Mouse (Mus musculus) testis, adult 2 months (tissue): Measurements from ENCODE around the gene Dmrtc2.

Experiments
- CTCF ChIP-seq: fragments of 200-500 bp; IDR thresholded peaks from 2 replicates; pipeline ENCODE4 v1.5.1; 2012; ENCODE audit warnings: low read depth, mild to moderate bottlenecking, inconsistent platforms, low read length, moderate library complexity; ENCODE audit not compliant: control insufficient read depth, insufficient read depth, insufficient replicate concordance
- POLR2A ChIP-seq: fragments of 200-500 bp; IDR thresholded peaks from 2 replicates; pipeline ENCODE4 v1.6.1; 2012; ENCODE audit warnings: low read depth, mild to moderate bottlenecking, inconsistent platforms, low read length, moderate library complexity; ENCODE audit not compliant: control insufficient read depth

GRCm38 (mm10) chr7:24889431-24890220, 19.8 kb downstream of the Dmrtc2 start:
- TF ChIP-seq CTCF (no peak), POLR2A (no peak)
